Mouse (Mus musculus) liver, adult 2 months (tissue): ENCODE measurements around the gene Slc5a2. TPM values are rescaled to one million over a fixed set of nuclear protein-coding genes. Genes with fewer than 3 reads are reported as not detected.

Source experiments
- DNase-seq: peaks from one replicate; pipeline ENCODE4 v3.0.0-alpha.2; 2011; ENCODE audit warnings: low read depth, low spot score; ENCODE audit errors: extremely low read depth
- H3K27ac ChIP-seq: fragments of 200-500 bp; replicated peaks from 2 replicates; pipeline ENCODE4 v1.5.1; 2012; ENCODE audit warnings: low read depth, mild to moderate bottlenecking, control low read depth, inconsistent platforms, low read length; ENCODE audit not compliant: insufficient read depth
- H3K27me3 ChIP-seq: fragments of 200-500 bp; 2 replicates; pipeline ENCODE4 v1.6.1; 2012; ENCODE audit warnings: mild to moderate bottlenecking, moderate library complexity, low read length, inconsistent platforms; ENCODE audit not compliant: control insufficient read depth, insufficient read depth
- H3K36me3 ChIP-seq: fragments of 200-500 bp; 2 replicates; pipeline ENCODE4 v1.6.1; 2012; ENCODE audit warnings: low read length, inconsistent platforms; ENCODE audit not compliant: control insufficient read depth, insufficient read depth
- H3K4me1 ChIP-seq: fragments of 200-500 bp; 2 replicates; pipeline ENCODE4 v1.6.1; 2011; ENCODE audit warnings: low read length; ENCODE audit not compliant: control insufficient read depth, insufficient read depth
- H3K4me3 ChIP-seq: fragments of 200-500 bp; 2 replicates; pipeline ENCODE4 v1.5.1; 2011; ENCODE audit warnings: low read depth, mild to moderate bottlenecking, control low read depth, low read length, moderate library complexity; ENCODE audit not compliant: insufficient read depth
- H3K79me2 ChIP-seq: fragments of 200-500 bp; 2 replicates; pipeline ENCODE4 v1.6.1; 2012; ENCODE audit warnings: inconsistent platforms, mild to moderate bottlenecking, low read length, moderate library complexity; ENCODE audit not compliant: control insufficient read depth, insufficient read depth
- H3K9ac ChIP-seq: fragments of 200-500 bp; 2 replicates; pipeline ENCODE4 v1.6.1; 2012; ENCODE audit warnings: low read depth, mild to moderate bottlenecking, control low read depth, inconsistent platforms, low read length
- CTCF ChIP-seq: fragments of 200-500 bp; IDR thresholded peaks from 2 replicates; pipeline ENCODE4 v1.5.1; 2011; ENCODE audit warnings: low read depth, low read length, control low read depth
- POLR2A ChIP-seq: fragments of 200-500 bp; IDR thresholded peaks from 2 replicates; pipeline ENCODE4 v1.6.1; 2011; ENCODE audit warnings: low read length, control low read depth; ENCODE audit not compliant: insufficient read depth; ENCODE audit errors: extremely low read depth
- WGBS: fragments of 180-500 bp; shearing (Covaris S2); methylation state at CpG from one replicate; pipeline ENCODE4 v1.1.7; 2018; 5-methylcytosine and 5-hydroxymethylcytosine counted together
- polyA plus RNA-seq: library from polyadenylated mRNA; depleted of rRNA; stranded (reverse); fragments of >200 nt; gene quantifications from 2 replicates; pipeline ENCODE4 v1.2.3, GENCODE M21; 2012
- total RNA-seq: library from RNA; depleted of rRNA; stranded (reverse); fragments of >200 nt; gene quantifications from 2 replicates; pipeline ENCODE4 v1.2.3, GENCODE M21; 2014

Gene Slc5a2
- total and polyA plus RNA-seq, 2 experiments, result not detected

- Histone ChIP-seq H3K79me2 (no peaks in the 10 kb centered on the region), H3K4me3 (no peak overlapping the region), H3K4me1 (no peaks in the 10 kb centered on the region), H3K27ac (no peak overlapping the region), H3K27me3 (no peaks in the 10 kb centered on the region), H3K9ac (no peak overlapping the region), H3K36me3 (peaks cover 30% of the 10 kb centered on the region)
- no peak for DNase-seq
- WGBS, result 83% methylated on average over 7 of the region's 7 CpGs
- no peak for TF ChIP-seq POLR2A
These were observed 17.2 kb downstream of the Slc5a2 start for GRCm38 (mm10) chr7:128282532-128283244.

GRCm38 (mm10) chr7:128284047-128284446, 18.6 kb downstream of the Slc5a2 start:
- no peak overlapping the region for H3K27ac ChIP-seq
- peaks cover 26% of the 10 kb centered on the region for H3K36me3 ChIP-seq
- WGBS, result 89% methylated on average over 5 of the region's 5 CpGs
- TF ChIP-seq POLR2A, result no peak
- no peak for TF ChIP-seq CTCF
- no peak overlapping the region for H3K4me3 ChIP-seq
- DNase-seq, result no peak
- peaks cover 7% of the 10 kb centered on the region for H3K4me1 ChIP-seq
- H3K27me3 ChIP-seq, result no peaks in the 10 kb centered on the region
- H3K9ac ChIP-seq, result no peak overlapping the region
- no peaks in the 10 kb centered on the region for H3K79me2 ChIP-seq

GRCm38 (mm10) chr7:128285060-128285459, 19.6 kb downstream of the Slc5a2 start:
- no peak overlapping the region for H3K4me3 ChIP-seq
- H3K79me2 ChIP-seq, result no peaks in the 10 kb centered on the region
- peaks cover 7% of the 10 kb centered on the region for H3K4me1 ChIP-seq
- TF ChIP-seq POLR2A (no peak), CTCF (no peak)
- WGBS, result 82% methylated on average over 8 of the region's 8 CpGs
- no peaks in the 10 kb centered on the region for H3K27me3 ChIP-seq
- DNase-seq, result no peak
- no peak overlapping the region for H3K27ac ChIP-seq
- H3K36me3 ChIP-seq, result peaks cover 19% of the 10 kb centered on the region
- no peak overlapping the region for H3K9ac ChIP-seq

GRCm38 (mm10) chr7:128288923-128289544, 23.6 kb downstream of the Slc5a2 start:
- H3K9ac ChIP-seq, result no peak overlapping the region
- TF ChIP-seq POLR2A (no peak), CTCF (peak; percentile 72)
- WGBS, result 22% methylated on average over 9 of the region's 9 CpGs
- H3K79me2 ChIP-seq, result no peaks in the 10 kb centered on the region
- DNase-seq, result peak; percentile 84
- H3K27me3 ChIP-seq, result no peaks in the 10 kb centered on the region
- peaks cover 12% of the 10 kb centered on the region for H3K36me3 ChIP-seq
- peak overlapping the region; percentile 17 for H3K27ac ChIP-seq
- peaks cover 7% of the 10 kb centered on the region for H3K4me1 ChIP-seq
- H3K4me3 ChIP-seq, result no peak overlapping the region

GRCm38 (mm10) chr7:128294785-128295184, 29.3 kb downstream of the Slc5a2 start:
- no peak overlapping the region for H3K4me3 ChIP-seq
- H3K4me1 ChIP-seq, result peaks cover 4% of the 10 kb centered on the region
- H3K27me3 ChIP-seq, result no peaks in the 10 kb centered on the region
- H3K27ac ChIP-seq, result no peak overlapping the region
- WGBS, result 92% methylated on average over 10 of the region's 10 CpGs
- H3K79me2 ChIP-seq, result peaks cover 12% of the 10 kb centered on the region; the same call in 1 of the 2 replicates
- peaks cover 6% of the 10 kb centered on the region for H3K36me3 ChIP-seq
- TF ChIP-seq CTCF, result no peak
- TF ChIP-seq POLR2A, result no peak
- no peak for DNase-seq
- H3K9ac ChIP-seq, result no peak overlapping the region

GRCm38 (mm10) chr7:128296514-128296913, 31.1 kb downstream of the Slc5a2 start:
- DNase-seq, result no peak
- Histone ChIP-seq H3K4me1 (peaks cover 4% of the 10 kb centered on the region), H3K36me3 (peaks cover 3% of the 10 kb centered on the region), H3K4me3 (no peak overlapping the region), H3K79me2 (peaks cover 12% of the 10 kb centered on the region; the same call in 1 of the 2 replicates), H3K27ac (no peak overlapping the region), H3K27me3 (no peaks in the 10 kb centered on the region), H3K9ac (no peak overlapping the region)
- TF ChIP-seq CTCF, result no peak
- no peak for TF ChIP-seq POLR2A
- WGBS, result 90% methylated on average over 3 of the region's 3 CpGs
